8 mouse cellular contexts compared by ENCODE assay signal in genomic region chr5:115790436-115790835, GRCm38 (mm10). TPM values are rescaled to one million over a fixed set of nuclear protein-coding genes. Genes with fewer than 3 reads are reported as not detected.
DNase-seq lines count a peak whose midpoint lies in the region; ATAC-seq and TF ChIP-seq lines count a peak whose summit lies in the region.

No protein-coding gene starts in this region.

- H3K36me3 ChIP-seq in G1E (replicated peaks), result no peaks in the 10 kb centered on the region

- H3K4me3 ChIP-seq in G1E (ENCODE audit: low read depth, low read length), result no peak overlapping the region

- DNase-seq in B cell, adult 2 months, result peak; percentile 59 to 63
- peak; percentile 39 for DNase-seq in G1E (ENCODE audit: low spot score)
- DNase-seq in cerebellum, adult 11-12 months, result peak; percentile 33
- peak; percentile 42 to 87 for DNase-seq in frontal cortex, adult 2 months (ENCODE audit: extremely low spot score in 1 of 2, low spot score in 1 of 2)
- peak; percentile 76 for DNase-seq in kidney, postnatal 14 days
- DNase-seq in lung, adult 18-20 months, result peak; percentile 26 to 48
- DNase-seq in right cerebral cortex, adult 2 months (ENCODE audit: low spot score in 2 of 2), result peak; percentile 84 to 85

- TF ChIP-seq CTCF in G1E (IDR thresholded peaks at IDR 0.05; ENCODE audit: low read depth, low read length), result peak; percentile 91

- H3K27me3 ChIP-seq in G1E (ENCODE audit: insufficient read depth, low read length), result no peaks in the 10 kb centered on the region; the same call in 1 of the 2 replicates

- peaks cover 11% of the 10 kb centered on the region for H3K9me3 ChIP-seq in G1E (replicated peaks)

- no peaks in the 10 kb centered on the region for H3K4me1 ChIP-seq in G1E (ENCODE audit: insufficient read depth, low read depth, low read length)

- ATAC-seq in G1E (ENCODE audit: extremely low read depth, insufficient number of reproducible peaks, low FRiP score, poor library complexity, severe bottlenecking), result no peak
- no peak for ATAC-seq in activated CD4-positive, CD25-positive, alpha-beta regulatory T cell, adult 4 months

RNA-seq across cellular contexts. Expression of gene Cit, which starts 54.6 kb away (rescaled TPM):
- total RNA-seq in G1E (2014; fragmentation: Nextera tagmentation) (99.7 and 126 TPM in 2 replicates), G1E (2017) (38.9 and 44.1 TPM in 2 replicates)
- polyA plus RNA-seq in G1E (2012), result 56.4 and 69.8 TPM in 2 replicates
- 59.5 and 60.6 TPM in 2 replicates for polyA plus RNA-seq in frontal cortex, adult 2 months (2012; rRNA removed)
- 10 to 100 TPM in 1 of 2 experiments, 1 to 10 TPM in 1; 7.2 to 10.2 TPM for polyA plus RNA-seq in activated CD4-positive, CD25-positive, alpha-beta regulatory T cell, adult 4 months (2017; shearing (Covaris generic))

RNA-seq across cellular contexts. Expression of gene Bicdl1, which starts 59.0 kb away (rescaled TPM):
- total RNA-seq in G1E (2014; fragmentation: Nextera tagmentation) (2.6 and 3.6 TPM in 2 replicates), G1E (2017) (1.7 and 2.8 TPM in 2 replicates)
- 5.5 and 5.8 TPM in 2 replicates for polyA plus RNA-seq in G1E (2012)
- 166 and 186 TPM in 2 replicates for polyA plus RNA-seq in frontal cortex, adult 2 months (2012; rRNA removed)
- polyA plus RNA-seq in activated CD4-positive, CD25-positive, alpha-beta regulatory T cell, adult 4 months (2017; shearing (Covaris generic)), result 10 to 100 TPM; 11.5 to 13.5 TPM

Comparison
In these comparisons a context has a peak if more than half of its experiments do, and no peak if none do; other contexts are left out.
1. DNase-seq: peak in every context shown above with its lines; median percentile 84 in right cerebral cortex, adult 2 months; 76 in kidney, postnatal 14 days; 64 in frontal cortex, adult 2 months; 61 in B cell, adult 2 months; 39 in G1E; 37 in lung, adult 18-20 months; 33 in cerebellum, adult 11-12 months.
2. RNA of gene Bicdl1, which starts 59.0 kb away (polyA plus RNA-seq): 166 to 186 TPM in frontal cortex, adult 2 months; 11.5 to 13.5 TPM in activated CD4-positive, CD25-positive, alpha-beta regulatory T cell, adult 4 months and 5.5 to 5.8 TPM in G1E; every median in the first group is over 10 times any median in the second.